Mouse (Mus musculus) 3134 (cell line): ENCODE data around the gene Wdr12.
A peak's percentile ranks its signal among the peaks of the same experiment; 100 is the strongest.
"Not testable (repeated sequence)": the region's sequence is repeated elsewhere in the genome, so short reads cannot be mapped to it uniquely, and the experiment has no call there.

Experiments
- DNase-seq: peaks from one replicate; pipeline ENCODE4 v3.0.0-alpha.2; 2011; ENCODE audit warnings: low spot score; ENCODE audit not compliant: insufficient read length; ENCODE audit errors: extremely low read depth

Gene Wdr12

GRCm38 (mm10) chr1:60098024-60098781 is at the start of gene Wdr12, which contains the start of gene Carf:
Wdr12 (minus strand) TSS chr1:60098645.
Carf (plus strand) TSS chr1:60098247.
- DNase-seq: peak; percentile 96

GRCm38 (mm10) chr1:60137346-60137745 is 38.9 kb upstream of the Wdr12 start:
- no peak for DNase-seq

GRCm38 (mm10) chr1:60117721-60118455 is 19.4 kb upstream of the Wdr12 start:
- no peak for DNase-seq

- DNase-seq: peak; percentile 13
Observed at GRCm38 (mm10) chr1:60104582-60104981, 6.1 kb upstream of the Wdr12 start.

- no peak for DNase-seq
Observed at GRCm38 (mm10) chr1:60098839-60099238, 394 bp upstream of the Wdr12 start.

- DNase-seq: peak; percentile 61
Observed at GRCm38 (mm10) chr1:60097277-60098023, 995 bp downstream of the Wdr12 start.

- DNase-seq: peak; percentile 10
Observed at GRCm38 (mm10) chr1:60096572-60097276, 1.7 kb downstream of the Wdr12 start.

GRCm38 (mm10) chr1:60076411-60076810 is 22.0 kb downstream of the Wdr12 start:
- no peak for DNase-seq

- DNase-seq: no peak
Observed at GRCm38 (mm10) chr1:60075590-60075989, 22.9 kb downstream of the Wdr12 start.

- no peak for DNase-seq
Observed at GRCm38 (mm10) chr1:60074935-60075334, 23.5 kb downstream of the Wdr12 start.

- DNase-seq: not testable (repeated sequence)
Observed at GRCm38 (mm10) chr1:60070725-60071124, 27.7 kb downstream of the Wdr12 start.

- no peak for DNase-seq
Observed at GRCm38 (mm10) chr1:60056310-60056709, 42.1 kb downstream of the Wdr12 start.

- DNase-seq: no peak
Observed at GRCm38 (mm10) chr1:60054659-60055058, 43.8 kb downstream of the Wdr12 start.

- not testable (repeated sequence) for DNase-seq
Observed at GRCm38 (mm10) chr1:60047481-60047880, 51.0 kb downstream of the Wdr12 start.

GRCm38 (mm10) chr1:60044595-60044994 is 53.9 kb downstream of the Wdr12 start:
- no peak for DNase-seq

GRCm38 (mm10) chr1:60042796-60043469 is 55.5 kb downstream of the Wdr12 start, which contains the start of gene Ica1l:
Ica1l (minus strand) TSS chr1:60043184.
- DNase-seq: no peak

GRCm38 (mm10) chr1:60042398-60042795 is 56.0 kb downstream of the Wdr12 start:
- no peak for DNase-seq

GRCm38 (mm10) chr1:60035044-60035443 is 63.4 kb downstream of the Wdr12 start:
- no peak for DNase-seq
